Mouse (Mus musculus): ENCODE results near the gene Asic4. TPM values are rescaled to one million over a fixed set of nuclear protein-coding genes. Genes with fewer than 3 reads are reported as not detected.

Asic4 gene
- polyA plus RNA-seq, 1 experiment from 2014 or later = 21.6 TPM

DNA sequence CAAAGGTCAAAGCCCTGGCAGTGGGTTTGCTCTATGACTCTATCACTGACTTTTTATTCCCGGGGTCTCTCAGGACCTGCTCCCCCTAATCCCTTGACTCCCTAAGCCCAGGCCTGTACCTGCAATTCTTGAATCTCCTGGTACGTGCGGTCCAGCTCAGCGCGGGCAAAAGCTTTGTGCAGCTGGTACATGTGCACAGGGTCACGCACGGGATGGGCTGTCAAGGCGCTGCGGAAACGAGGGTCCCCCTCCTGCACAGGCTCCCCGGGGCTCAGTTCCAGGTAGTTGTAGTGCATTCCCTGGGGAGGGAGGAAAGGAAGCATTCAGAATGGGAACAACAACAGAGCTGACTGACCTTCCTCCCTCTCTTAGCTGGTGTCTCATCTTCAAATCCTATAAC lies 26.2 kb downstream of the Asic4 start:
- no peak overlapping the region for H3K27ac ChIP-seq (ENCODE audit: low read depth, low read length)
- WGBS = 97% methylated on average over 11 of the region's 11 CpGs
- ATAC-seq = no peak
- no peaks in the 10 kb centered on the region for H3K9me3 ChIP-seq (ENCODE audit: control insufficient read depth, low read length)
- H3K4me3 ChIP-seq (ENCODE audit: low read length) = no peak overlapping the region
- H3K27me3 ChIP-seq (replicated peaks; ENCODE audit: control insufficient read depth, insufficient read depth, low read length) = no peaks in the 10 kb centered on the region
- no peak overlapping the region for H3K4me2 ChIP-seq (ENCODE audit: low read length)
- H3K9ac ChIP-seq (ENCODE audit: low read depth, low read length) = no peak overlapping the region
- H3K36me3 ChIP-seq (ENCODE audit: control insufficient read depth, insufficient read depth, low read length) = peaks cover 28% of the 10 kb centered on the region
- peaks cover 25% of the 10 kb centered on the region for H3K4me1 ChIP-seq (ENCODE audit: control insufficient read depth, insufficient read depth, low read depth, low read length)

DNA sequence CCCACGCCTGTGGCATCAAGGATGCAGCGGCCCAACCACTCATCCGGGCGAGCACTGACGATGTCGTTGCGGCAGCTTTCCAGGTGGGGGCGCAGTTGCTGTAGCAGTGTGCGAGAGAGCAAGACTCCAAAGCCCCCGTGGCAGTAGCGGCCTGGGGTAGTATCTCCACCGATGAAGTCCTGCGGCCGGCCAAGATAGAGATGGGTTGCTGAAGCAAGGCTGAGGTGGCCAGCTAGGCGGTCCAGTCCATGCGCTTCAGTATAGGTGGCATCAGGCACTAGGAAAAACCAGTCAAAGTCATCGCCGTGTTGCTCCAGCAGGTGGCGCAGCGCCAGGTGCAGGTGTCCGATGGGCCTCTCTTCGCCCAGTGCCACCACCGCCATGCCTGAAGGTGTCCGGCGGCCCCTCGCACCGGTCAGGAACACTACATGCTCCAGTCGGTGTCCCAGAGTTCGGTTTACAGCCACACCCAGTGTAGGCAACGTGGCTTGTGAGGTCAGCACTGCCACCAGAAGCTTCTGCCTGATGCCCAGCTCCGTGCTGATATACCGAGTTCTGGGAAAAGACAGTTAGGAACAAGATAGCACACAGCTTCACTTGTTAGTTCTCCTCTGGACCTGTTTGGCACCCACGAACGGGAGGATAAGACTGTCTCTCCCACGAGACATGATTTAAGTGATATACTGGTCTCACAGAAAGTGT lies 27.2 kb downstream of the Asic4 start:
- peak overlapping the region; percentile 50 for H3K9ac ChIP-seq (ENCODE audit: low read depth, low read length)
- no peaks in the 10 kb centered on the region; the same call in 1 of the 2 replicates for H3K27me3 ChIP-seq (replicated peaks; ENCODE audit: control insufficient read depth, insufficient read depth, low read length)
- WGBS = 9% methylated on average over 35 of the region's 35 CpGs
- H3K27ac ChIP-seq (ENCODE audit: low read depth, low read length) = no peak overlapping the region
- no peaks in the 10 kb centered on the region for H3K9me3 ChIP-seq (ENCODE audit: control insufficient read depth, low read length)
- H3K4me1 ChIP-seq (ENCODE audit: control insufficient read depth, insufficient read depth, low read depth, low read length) = peaks cover 25% of the 10 kb centered on the region
- peak overlapping the region; percentile 87 for H3K4me2 ChIP-seq (ENCODE audit: low read length)
- peak; percentile 1; the same call in 1 of the 2 replicates for ATAC-seq
- peak overlapping the region; percentile 88 for H3K4me3 ChIP-seq (ENCODE audit: low read length)
- peaks cover 26% of the 10 kb centered on the region for H3K36me3 ChIP-seq (ENCODE audit: control insufficient read depth, insufficient read depth, low read length)

DNA sequence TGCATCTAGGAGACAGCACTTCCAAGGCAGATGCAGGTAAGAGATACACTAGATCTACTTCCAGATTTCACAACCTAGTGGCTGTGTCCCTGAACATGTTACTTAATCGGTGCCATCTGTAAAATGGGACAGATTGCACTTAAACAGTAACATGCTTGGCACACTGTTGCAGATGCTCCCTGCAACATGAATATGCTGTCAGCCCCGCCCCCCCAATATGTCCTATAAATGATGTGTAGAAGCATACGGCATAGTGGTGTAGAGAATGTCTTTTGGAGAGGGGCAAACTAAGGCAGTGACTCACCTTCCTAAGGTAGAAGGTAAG lies 27.7 kb downstream of the Asic4 start:
- Histone ChIP-seq H3K4me2 (ENCODE audit: low read length) (peak overlapping the region; percentile 87), H3K4me3 (ENCODE audit: low read length) (peak overlapping the region; percentile 88), H3K9me3 (ENCODE audit: control insufficient read depth, low read length) (no peaks in the 10 kb centered on the region), H3K36me3 (ENCODE audit: control insufficient read depth, insufficient read depth, low read length) (peaks cover 28% of the 10 kb centered on the region), H3K9ac (ENCODE audit: low read depth, low read length) (peak overlapping the region; percentile 50), H3K4me1 (ENCODE audit: control insufficient read depth, insufficient read depth, low read depth, low read length) (peaks cover 25% of the 10 kb centered on the region), H3K27me3 (replicated peaks; ENCODE audit: control insufficient read depth, insufficient read depth, low read length) (no peaks in the 10 kb centered on the region; the same call in 1 of the 2 replicates), H3K27ac (ENCODE audit: low read depth, low read length) (no peak overlapping the region)
- ATAC-seq = no peak
- WGBS = 52% methylated on average over 3 of the region's 3 CpGs

DNA sequence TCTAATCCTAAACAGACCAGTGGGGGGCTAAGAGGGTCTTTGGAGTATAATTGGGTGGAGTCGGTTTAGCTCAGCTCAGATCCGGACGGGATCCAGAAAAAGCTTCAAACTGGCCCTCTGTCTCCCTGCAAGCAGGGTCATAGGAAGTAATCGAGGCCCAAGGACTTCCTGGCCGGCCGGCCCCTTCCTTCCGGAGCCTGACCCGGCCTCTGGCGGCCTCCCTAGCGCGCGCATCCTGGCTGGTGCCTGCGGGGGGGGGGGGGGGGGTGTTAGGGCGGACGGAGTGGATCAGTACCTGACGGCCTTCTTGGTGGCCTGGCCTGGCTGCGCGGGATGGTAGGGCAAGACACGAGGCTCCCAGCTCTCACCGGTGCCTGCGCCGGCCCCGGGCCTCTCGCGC lies 28.3 kb downstream of the Asic4 start:
- no peak for ATAC-seq
- Histone ChIP-seq H3K27ac (ENCODE audit: low read depth, low read length) (peak overlapping the region; percentile 89), H3K4me3 (ENCODE audit: low read length) (peak overlapping the region; percentile 88), H3K4me1 (ENCODE audit: control insufficient read depth, insufficient read depth, low read depth, low read length) (peaks cover 25% of the 10 kb centered on the region), H3K9me3 (ENCODE audit: control insufficient read depth, low read length) (no peaks in the 10 kb centered on the region), H3K36me3 (ENCODE audit: control insufficient read depth, insufficient read depth, low read length) (peaks cover 28% of the 10 kb centered on the region), H3K9ac (ENCODE audit: low read depth, low read length) (peak overlapping the region; percentile 83), H3K4me2 (ENCODE audit: low read length) (peak overlapping the region; percentile 87), H3K27me3 (replicated peaks; ENCODE audit: control insufficient read depth, insufficient read depth, low read length) (no peaks in the 10 kb centered on the region; the same call in 1 of the 2 replicates)
- under 1% methylated on average over 9 of the region's 25 CpGs for WGBS

DNA sequence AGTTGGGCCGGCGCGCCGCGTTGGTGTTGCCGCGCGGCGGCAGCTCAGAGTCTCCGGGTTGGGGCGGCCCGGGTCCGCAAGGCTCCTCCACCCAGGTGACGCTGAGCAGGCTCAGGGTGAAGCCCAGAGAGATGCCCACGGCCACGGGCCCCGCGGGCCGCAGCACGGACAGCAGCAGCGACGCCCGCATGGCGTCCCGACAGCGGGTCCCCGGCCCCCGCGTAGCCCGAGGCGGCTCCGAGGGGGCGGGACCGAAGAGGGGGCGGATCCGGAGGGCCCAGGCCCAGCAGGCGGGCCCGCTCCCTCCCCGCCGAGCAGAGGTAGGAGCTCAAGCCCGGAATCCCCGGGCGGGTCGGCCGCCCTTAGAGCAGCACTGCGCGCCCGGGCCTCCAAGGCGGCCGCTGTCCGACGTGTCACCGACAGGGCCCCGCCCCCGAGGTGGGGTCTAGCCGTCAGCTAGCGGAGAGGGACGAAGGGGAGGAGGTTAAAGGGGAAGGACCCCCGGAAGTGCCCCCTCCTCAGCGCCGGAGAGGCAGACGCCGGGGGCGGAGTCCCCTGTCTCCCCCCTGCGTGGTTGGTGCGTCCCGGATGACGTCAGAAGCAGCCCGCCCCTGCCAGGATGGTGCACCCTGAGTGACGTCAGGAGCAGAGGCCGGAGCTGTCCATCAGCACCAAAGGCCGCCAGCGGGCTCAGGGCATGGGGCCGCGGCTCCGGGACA lies 28.8 kb downstream of the Asic4 start, which contains the start of the genes Chpf and Tmem198:
Chpf (minus strand) TSS at position 392 of the 719 bp plus-strand sequence.
Tmem198 (plus strand) TSS at position 617 of the 719 bp plus-strand sequence.
- Histone ChIP-seq H3K27me3 (replicated peaks; ENCODE audit: control insufficient read depth, insufficient read depth, low read length) (no peaks in the 10 kb centered on the region; the same call in 1 of the 2 replicates), H3K4me3 (ENCODE audit: low read length) (peak within 1 kb of the TSS; percentile 88), H3K9me3 (ENCODE audit: control insufficient read depth, low read length) (no peaks in the 10 kb centered on the region), H3K36me3 (ENCODE audit: control insufficient read depth, insufficient read depth, low read length) (peaks cover 24% of the 10 kb centered on the region), H3K9ac (ENCODE audit: low read depth, low read length) (peak within 1 kb of the TSS; percentile 83), H3K27ac (ENCODE audit: low read depth, low read length) (peak within 1 kb of the TSS; percentile 89), H3K4me1 (ENCODE audit: control insufficient read depth, insufficient read depth, low read depth, low read length) (peaks cover 25% of the 10 kb centered on the region), H3K4me2 (ENCODE audit: low read length) (peak within 1 kb of the TSS; percentile 87)
- peak; percentile 91 for ATAC-seq
- WGBS = under 1% methylated on average over 62 of the region's 76 CpGs

DNA sequence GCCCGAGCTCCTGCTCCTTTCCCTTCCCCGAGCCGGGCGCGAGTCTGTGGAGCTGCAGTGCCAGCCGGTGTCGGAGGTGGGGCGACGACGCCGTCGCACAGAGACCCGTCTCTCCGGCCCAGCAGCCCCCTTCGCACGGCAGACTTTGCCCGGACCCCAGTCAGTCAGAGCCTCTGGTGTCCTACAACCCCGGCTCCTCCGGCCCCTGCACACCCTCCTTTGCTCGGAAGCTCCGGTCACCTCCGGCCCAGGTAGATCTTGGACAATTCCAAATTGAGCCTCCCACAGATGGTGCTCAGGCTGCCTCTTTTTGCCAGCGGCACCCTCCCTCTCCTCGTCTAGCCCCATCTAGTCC lies 29.4 kb downstream of the Asic4 start:
- H3K9me3 ChIP-seq (ENCODE audit: control insufficient read depth, low read length) = no peaks in the 10 kb centered on the region
- peak overlapping the region; percentile 75 for H3K27ac ChIP-seq (ENCODE audit: low read depth, low read length)
- H3K36me3 ChIP-seq (ENCODE audit: control insufficient read depth, insufficient read depth, low read length) = peaks cover 23% of the 10 kb centered on the region
- 1% methylated on average over 19 of the region's 24 CpGs for WGBS
- peak overlapping the region; percentile 88 for H3K4me3 ChIP-seq (ENCODE audit: low read length)
- peak overlapping the region; percentile 83 for H3K9ac ChIP-seq (ENCODE audit: low read depth, low read length)
- no peak for ATAC-seq
- peaks cover 23% of the 10 kb centered on the region for H3K4me1 ChIP-seq (ENCODE audit: control insufficient read depth, insufficient read depth, low read depth, low read length)
- peak overlapping the region; percentile 87 for H3K4me2 ChIP-seq (ENCODE audit: low read length)
- no peaks in the 10 kb centered on the region; the same call in 1 of the 2 replicates for H3K27me3 ChIP-seq (replicated peaks; ENCODE audit: control insufficient read depth, insufficient read depth, low read length)

DNA sequence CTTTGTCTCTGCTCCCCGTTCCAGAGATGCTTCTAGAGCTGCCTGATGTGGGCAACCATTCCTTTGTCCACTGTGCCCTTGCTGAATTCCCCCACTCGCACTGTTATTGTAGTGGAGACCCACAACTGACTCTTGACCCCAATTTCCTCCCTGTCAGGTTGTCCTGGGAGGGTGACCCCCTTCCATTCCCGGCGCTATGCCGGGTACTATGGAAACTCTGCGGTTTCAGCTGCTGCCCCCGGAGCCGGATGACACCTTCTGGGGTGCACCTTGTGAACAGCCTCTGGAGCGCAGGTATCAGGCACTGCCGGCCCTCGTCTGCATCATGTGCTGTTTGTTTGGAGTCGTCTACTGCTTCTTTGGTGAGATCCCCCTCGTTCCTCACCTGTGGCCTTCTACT lies 29.8 kb downstream of the Asic4 start:
- no peaks in the 10 kb centered on the region for H3K9me3 ChIP-seq (ENCODE audit: control insufficient read depth, low read length)
- H3K27me3 ChIP-seq (replicated peaks; ENCODE audit: control insufficient read depth, insufficient read depth, low read length) = peaks cover 3% of the 10 kb centered on the region
- H3K4me1 ChIP-seq (ENCODE audit: control insufficient read depth, insufficient read depth, low read depth, low read length) = peaks cover 21% of the 10 kb centered on the region
- peaks cover 23% of the 10 kb centered on the region for H3K36me3 ChIP-seq (ENCODE audit: control insufficient read depth, insufficient read depth, low read length)
- 4% methylated on average over 13 of the region's 13 CpGs for WGBS
- H3K4me3 ChIP-seq (ENCODE audit: low read length) = peak overlapping the region; percentile 88
- H3K27ac ChIP-seq (ENCODE audit: low read depth, low read length) = peak overlapping the region; percentile 16
- peak overlapping the region; percentile 87 for H3K4me2 ChIP-seq (ENCODE audit: low read length)
- H3K9ac ChIP-seq (ENCODE audit: low read depth, low read length) = peak overlapping the region; percentile 83
- no peak for ATAC-seq

DNA sequence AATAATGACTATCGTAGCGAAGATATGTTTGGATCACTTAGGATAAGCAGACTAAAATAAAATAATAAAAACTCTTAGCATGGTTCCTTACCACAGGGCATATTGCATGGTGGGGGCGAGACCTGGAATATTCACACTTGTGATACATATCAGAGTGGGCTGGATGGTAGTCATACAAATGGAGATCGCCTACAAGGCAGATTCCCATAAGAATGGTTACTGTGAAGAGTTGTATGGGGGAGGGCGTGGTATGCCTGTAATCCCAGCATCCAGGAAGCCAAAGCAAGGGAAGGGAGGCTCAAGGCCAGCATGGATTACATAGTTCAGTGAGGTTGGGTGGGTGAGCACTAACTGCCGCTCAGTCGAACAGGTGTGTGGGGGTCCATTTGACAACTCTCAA lies 30.5 kb downstream of the Asic4 start:
- Histone ChIP-seq H3K4me2 (ENCODE audit: low read length) (peak overlapping the region; percentile 87), H3K4me1 (ENCODE audit: control insufficient read depth, insufficient read depth, low read depth, low read length) (peaks cover 21% of the 10 kb centered on the region), H3K9me3 (ENCODE audit: control insufficient read depth, low read length) (no peaks in the 10 kb centered on the region), H3K27ac (ENCODE audit: low read depth, low read length) (no peak overlapping the region), H3K4me3 (ENCODE audit: low read length) (peak overlapping the region; percentile 88), H3K27me3 (replicated peaks; ENCODE audit: control insufficient read depth, insufficient read depth, low read length) (peaks cover 10% of the 10 kb centered on the region), H3K9ac (ENCODE audit: low read depth, low read length) (0 out of 2 replicates have a peak overlapping the region, but pooled peaks have one; percentile 17), H3K36me3 (ENCODE audit: control insufficient read depth, insufficient read depth, low read length) (peaks cover 23% of the 10 kb centered on the region)
- no peak for ATAC-seq
- WGBS = 83% methylated on average over 7 of the region's 7 CpGs

DNA sequence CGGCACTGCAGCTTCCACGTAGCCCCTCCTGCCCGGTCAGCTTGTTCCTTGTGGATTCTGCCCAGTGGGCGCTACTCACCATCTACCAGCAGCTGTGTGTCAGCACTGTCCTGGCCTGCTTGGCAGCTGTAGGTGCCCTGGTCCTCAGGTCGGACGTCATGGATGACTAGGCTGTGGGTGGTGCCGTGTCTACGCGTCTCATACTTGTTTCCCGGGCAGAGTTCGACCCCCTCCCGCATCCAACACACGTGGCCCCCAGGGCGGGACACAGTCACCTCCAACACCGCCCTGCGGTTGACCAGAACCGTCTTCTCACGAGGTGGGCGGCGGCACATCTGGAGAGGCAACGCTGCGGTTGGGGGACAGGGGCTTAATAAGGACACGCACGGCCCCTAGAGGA lies 36.3 kb downstream of the Asic4 start:
- Histone ChIP-seq H3K4me2 (ENCODE audit: low read length) (peak overlapping the region; percentile 91), H3K27ac (ENCODE audit: low read depth, low read length) (no peak overlapping the region), H3K4me3 (ENCODE audit: low read length) (no peak overlapping the region; the same call in 1 of the 2 replicates), H3K4me1 (ENCODE audit: control insufficient read depth, insufficient read depth, low read depth, low read length) (peaks cover 12% of the 10 kb centered on the region), H3K9ac (ENCODE audit: low read depth, low read length) (no peak overlapping the region), H3K9me3 (ENCODE audit: control insufficient read depth, low read length) (no peaks in the 10 kb centered on the region), H3K27me3 (replicated peaks; ENCODE audit: control insufficient read depth, insufficient read depth, low read length) (peaks cover 24% of the 10 kb centered on the region), H3K36me3 (ENCODE audit: control insufficient read depth, insufficient read depth, low read length) (peaks cover 18% of the 10 kb centered on the region)
- 10% methylated on average over 24 of the region's 24 CpGs for WGBS
- ATAC-seq = 0 out of 2 replicates have a peak, but pooled peaks have one; percentile 5

All from hindbrain, embryonic 16.5 days (tissue).